Mouse (Mus musculus) ES-Bruce4 (cell line): ENCODE results near the gene Tmod1. TPM values are rescaled to one million over a fixed set of nuclear protein-coding genes. Genes with fewer than 3 reads are reported as not detected.

Experiments used
- H3K27ac ChIP-seq: 2 replicates; pipeline ENCODE4 v1.5.1; 2012; ENCODE audit warnings: low read length, inconsistent platforms; ENCODE audit not compliant: insufficient read depth
- H3K27me3 ChIP-seq: 2 replicates; pipeline ENCODE4 v1.6.1; 2012; ENCODE audit warnings: mild to moderate bottlenecking, low read length, inconsistent platforms; ENCODE audit not compliant: control insufficient read depth, poor library complexity, insufficient read depth, severe bottlenecking
- H3K36me3 ChIP-seq: 2 replicates; pipeline ENCODE4 v1.6.1; 2012; ENCODE audit warnings: inconsistent platforms, mild to moderate bottlenecking, low read length, moderate library complexity; ENCODE audit not compliant: control insufficient read depth, poor library complexity, insufficient read depth, severe bottlenecking
- H3K4me1 ChIP-seq: one replicate; pipeline ENCODE4 v1.8.1; 2011; ENCODE audit warnings: low read length; ENCODE audit not compliant: control insufficient read depth, insufficient read depth
- H3K4me3 ChIP-seq: 2 replicates; pipeline ENCODE4 v1.5.1; 2011; ENCODE audit warnings: low read depth, mild to moderate bottlenecking, low read length
- H3K9ac ChIP-seq: 2 replicates; pipeline ENCODE4 v1.6.1; 2012; ENCODE audit warnings: low read depth, mild to moderate bottlenecking, inconsistent platforms; ENCODE audit not compliant: poor library complexity, severe bottlenecking
- H3K9me3 ChIP-seq: replicated peaks from 2 replicates; pipeline ENCODE4 v1.6.1; 2012; ENCODE audit warnings: mild to moderate bottlenecking, low read length, inconsistent platforms; ENCODE audit not compliant: control insufficient read depth, poor library complexity, insufficient read depth, severe bottlenecking
- CTCF ChIP-seq: IDR thresholded peaks from one replicate; pipeline ENCODE4 v1.8.1; 2011; ENCODE audit warnings: low read depth, low read length
- EP300 ChIP-seq: IDR thresholded peaks from 2 replicates; pipeline ENCODE4 v1.6.1; 2011; ENCODE audit warnings: low read depth, low read length; ENCODE audit not compliant: insufficient read depth
- POLR2A ChIP-seq: IDR thresholded peaks from one replicate; pipeline ENCODE4 v1.8.1; 2011; ENCODE audit warnings: low read length; ENCODE audit not compliant: insufficient read depth
- polyA plus RNA-seq: library from polyadenylated mRNA; stranded (reverse); fragments of >200 nt; gene quantifications from 2 replicates; pipeline ENCODE4 v1.2.4, GENCODE M21; 2011; ENCODE audit warnings: low read depth; ENCODE audit not compliant: missing spikeins, insufficient read depth, insufficient read length

Gene Tmod1
- polyA plus RNA-seq, 1 experiment, result 0.72 TPM

- no peaks in the 10 kb centered on the region for H3K36me3 ChIP-seq
- no peak overlapping the region for H3K4me3 ChIP-seq
- no peak for TF ChIP-seq POLR2A
- TF ChIP-seq CTCF, result no peak
- no peak for TF ChIP-seq EP300
- H3K9ac ChIP-seq, result no peak overlapping the region
- H3K9me3 ChIP-seq, result no peaks in the 10 kb centered on the region
- no peak overlapping the region for H3K27ac ChIP-seq
- no peaks in the 10 kb centered on the region for H3K27me3 ChIP-seq
- H3K4me1 ChIP-seq, result no peaks in the 10 kb centered on the region
These were observed 60.4 kb downstream of the Tmod1 start for GRCm38 (mm10) chr4:46099132-46099531.

GRCm38 (mm10) chr4:46100539-46100938, 61.8 kb downstream of the Tmod1 start:
- no peaks in the 10 kb centered on the region for H3K4me1 ChIP-seq
- no peaks in the 10 kb centered on the region for H3K36me3 ChIP-seq
- no peak overlapping the region for H3K9ac ChIP-seq
- no peak overlapping the region for H3K4me3 ChIP-seq
- TF ChIP-seq POLR2A (no peak), EP300 (no peak), CTCF (no peak)
- no peaks in the 10 kb centered on the region for H3K27me3 ChIP-seq
- no peak overlapping the region for H3K27ac ChIP-seq
- H3K9me3 ChIP-seq, result no peaks in the 10 kb centered on the region

GRCm38 (mm10) chr4:46101211-46101711, 62.5 kb downstream of the Tmod1 start:
- Histone ChIP-seq H3K4me3 (no peak overlapping the region), H3K4me1 (no peaks in the 10 kb centered on the region), H3K9me3 (no peaks in the 10 kb centered on the region), H3K36me3 (no peaks in the 10 kb centered on the region), H3K27ac (no peak overlapping the region), H3K9ac (no peak overlapping the region), H3K27me3 (no peaks in the 10 kb centered on the region)
- TF ChIP-seq CTCF (no peak), POLR2A (no peak), EP300 (no peak)

- Histone ChIP-seq H3K9ac (no peak overlapping the region), H3K4me3 (no peak overlapping the region), H3K36me3 (no peaks in the 10 kb centered on the region), H3K27ac (no peak overlapping the region), H3K27me3 (no peaks in the 10 kb centered on the region), H3K4me1 (no peaks in the 10 kb centered on the region), H3K9me3 (no peaks in the 10 kb centered on the region)
- no peak for TF ChIP-seq POLR2A
- no peak for TF ChIP-seq EP300
- TF ChIP-seq CTCF, result no peak
These were observed 63.5 kb downstream of the Tmod1 start for GRCm38 (mm10) chr4:46102078-46102769.

GRCm38 (mm10) chr4:46110084-46110483, 71.3 kb downstream of the Tmod1 start:
- H3K27me3 ChIP-seq, result no peaks in the 10 kb centered on the region
- H3K4me3 ChIP-seq, result no peak overlapping the region
- H3K9me3 ChIP-seq, result no peaks in the 10 kb centered on the region
- no peaks in the 10 kb centered on the region for H3K4me1 ChIP-seq
- no peak overlapping the region for H3K27ac ChIP-seq
- TF ChIP-seq CTCF (no peak), EP300 (no peak), POLR2A (no peak)
- no peak overlapping the region for H3K9ac ChIP-seq
- H3K36me3 ChIP-seq, result no peaks in the 10 kb centered on the region

GRCm38 (mm10) chr4:46111361-46111760, 72.6 kb downstream of the Tmod1 start:
- H3K4me1 ChIP-seq, result no peaks in the 10 kb centered on the region
- TF ChIP-seq EP300, result no peak
- TF ChIP-seq CTCF, result no peak
- no peak for TF ChIP-seq POLR2A
- H3K27ac ChIP-seq, result no peak overlapping the region
- no peaks in the 10 kb centered on the region for H3K9me3 ChIP-seq
- no peaks in the 10 kb centered on the region for H3K27me3 ChIP-seq
- no peak overlapping the region for H3K9ac ChIP-seq
- H3K36me3 ChIP-seq, result no peaks in the 10 kb centered on the region
- no peak overlapping the region for H3K4me3 ChIP-seq
